Mouse (Mus musculus) CH12.LX (cell line): Measurements from ENCODE around the gene Pla1a. TPM values are rescaled to one million over a fixed set of nuclear protein-coding genes. Genes with fewer than 3 reads are reported as not detected.

Experiments used
- DNase-seq: peaks from one replicate; pipeline ENCODE4 v3.0.0-alpha.2; 2013; ENCODE audit errors: extremely low read depth
- H3K27ac ChIP-seq: 2 replicates; pipeline ENCODE4 v1.5.1; 2012; ENCODE audit warnings: low read depth, mild to moderate bottlenecking, control low read depth, moderate library complexity; ENCODE audit not compliant: insufficient read depth
- H3K27me3 ChIP-seq: replicated peaks from 2 replicates; pipeline ENCODE3; 2012; ENCODE audit warnings: inconsistent platforms
- H3K36me3 ChIP-seq, 2 experiments: replicated peaks in 1 of 2; 2 replicates each; pipeline versions ENCODE3 to v1.6.1; 2012; ENCODE audit warnings: inconsistent platforms in 1 of 2, low read length in 1 of 2, mild to moderate bottlenecking in 1 of 2, mixed read lengths in 1 of 2, moderate library complexity in 1 of 2; ENCODE audit not compliant: control insufficient read depth in 1 of 2, insufficient read depth in 1 of 2
- H3K4me1 ChIP-seq, 2 experiments: 2 replicates each; pipeline ENCODE4 v1.6.1; 2012; ENCODE audit warnings: inconsistent platforms in 1 of 2, moderate library complexity in 1 of 2; ENCODE audit not compliant: insufficient read depth in 2 of 2, control insufficient read depth in 1 of 2
- H3K4me2 ChIP-seq: 2 replicates; pipeline ENCODE4 v1.6.1; 2012; ENCODE audit warnings: low read depth, mild to moderate bottlenecking, control low read depth; ENCODE audit not compliant: poor library complexity, insufficient read depth, severe bottlenecking
- H3K4me3 ChIP-seq, 3 experiments: fragments of 150-350 bp in 1 of 3; sonication (generic) in 1 of 3; replicated peaks in 1 of 3; 2 replicates each; pipeline versions ENCODE3 to v1.5.1; 2011 to 2012; ENCODE audit warnings: low read depth in 2 of 3, low read length in 2 of 3, mild to moderate bottlenecking in 2 of 3, moderate library complexity in 2 of 3, control low read depth in 1 of 3, improper control_type of control experiment in 1 of 3, inconsistent platforms in 1 of 3, mixed read lengths in 1 of 3; ENCODE audit not compliant: poor library complexity in 1 of 3
- H3K79me2 ChIP-seq: replicated peaks from 2 replicates; pipeline ENCODE4 v1.6.1; 2012; ENCODE audit warnings: mild to moderate bottlenecking, moderate library complexity; ENCODE audit not compliant: control insufficient read depth, poor library complexity, insufficient read depth, severe bottlenecking; ENCODE audit errors: extremely low read depth
- H3K9ac ChIP-seq: 2 replicates; pipeline ENCODE4 v1.6.1; 2012; ENCODE audit warnings: low read depth, mild to moderate bottlenecking, control low read depth, moderate library complexity; ENCODE audit not compliant: insufficient read depth
- H3K9me3 ChIP-seq: replicated peaks from 2 replicates; pipeline ENCODE3; 2012; ENCODE audit warnings: low read length, inconsistent platforms, mixed read lengths
- CHD1 ChIP-seq: IDR thresholded peaks from 2 replicates; pipeline ENCODE4 v1.6.1; 2012; ENCODE audit warnings: low read depth, low read length, improper control_type of control experiment, inconsistent platforms
- CHD2 ChIP-seq: IDR thresholded peaks from 2 replicates; pipeline ENCODE4 v1.6.1; 2011; ENCODE audit warnings: low read length, improper control_type of control experiment
- ELF1 ChIP-seq: IDR thresholded peaks from 2 replicates; pipeline ENCODE4 v1.6.1; 2014; ENCODE audit warnings: low read depth, mild to moderate bottlenecking, inconsistent platforms, low read length, improper control_type of control experiment
- EP300 ChIP-seq: IDR thresholded peaks from 2 replicates; pipeline ENCODE4 v1.6.1; 2011; ENCODE audit warnings: low read length, improper control_type of control experiment
- ETS1 ChIP-seq: conservative IDR thresholded peaks from 2 replicates; pipeline ENCODE4 v1.6.1; 2012; ENCODE audit warnings: low read depth, mild to moderate bottlenecking, inconsistent platforms, low read length, improper control_type of control experiment, moderate library complexity
- GABPA ChIP-seq: IDR thresholded peaks from 2 replicates; pipeline ENCODE4 v1.6.1; 2012; ENCODE audit warnings: low read depth, low read length, improper control_type of control experiment, inconsistent platforms; ENCODE audit not compliant: insufficient replicate concordance
- IRF4 ChIP-seq: IDR thresholded peaks from 2 replicates; pipeline ENCODE4 v1.6.1; 2014; ENCODE audit warnings: low read depth, mild to moderate bottlenecking, inconsistent platforms, low read length, improper control_type of control experiment
- JUN ChIP-seq: IDR thresholded peaks from 2 replicates; pipeline ENCODE4 v1.6.1; 2011; ENCODE audit warnings: low read depth, mild to moderate bottlenecking, low read length, improper control_type of control experiment, moderate library complexity; ENCODE audit not compliant: insufficient read depth
- KAT2A ChIP-seq: IDR thresholded peaks from 2 replicates; pipeline ENCODE4 v1.6.1; 2012; ENCODE audit warnings: low read length, improper control_type of control experiment, inconsistent platforms; ENCODE audit not compliant: insufficient replicate concordance
- MAFK ChIP-seq: IDR thresholded peaks from 2 replicates; pipeline ENCODE4 v1.6.1; 2011; ENCODE audit warnings: low read length, improper control_type of control experiment; ENCODE audit not compliant: insufficient replicate concordance
- MAX ChIP-seq: IDR thresholded peaks from 2 replicates; pipeline ENCODE4 v1.6.1; 2011; ENCODE audit warnings: low read length, improper control_type of control experiment
- MAZ ChIP-seq: IDR thresholded peaks from 2 replicates; pipeline ENCODE4 v1.6.1; 2012; ENCODE audit warnings: low read depth, mild to moderate bottlenecking, inconsistent platforms, low read length, improper control_type of control experiment, moderate library complexity
- MXI1 ChIP-seq: IDR thresholded peaks from 2 replicates; pipeline ENCODE4 v1.6.1; 2011; ENCODE audit warnings: mild to moderate bottlenecking, low read depth, low read length, improper control_type of control experiment
- MYC ChIP-seq: IDR thresholded peaks from 2 replicates; pipeline ENCODE4 v1.6.1; 2011; ENCODE audit warnings: low read depth, mild to moderate bottlenecking, improper control_type of control experiment, low read length
- NELFE ChIP-seq: IDR thresholded peaks from 2 replicates; pipeline ENCODE4 v1.6.1; 2011; ENCODE audit warnings: low read depth, low read length, improper control_type of control experiment
- NRF1 ChIP-seq: IDR thresholded peaks from 2 replicates; pipeline ENCODE4 v1.6.1; 2014; ENCODE audit warnings: low read depth, mild to moderate bottlenecking, inconsistent platforms, low read length, improper control_type of control experiment, moderate library complexity
- PAX5 ChIP-seq: IDR thresholded peaks from 2 replicates; pipeline ENCODE4 v1.6.1; 2012; ENCODE audit warnings: low read length, inconsistent platforms, mixed read lengths
- RAD21 ChIP-seq: IDR thresholded peaks from 2 replicates; pipeline ENCODE4 v1.6.1; 2011; ENCODE audit warnings: low read depth, mild to moderate bottlenecking, low read length, improper control_type of control experiment, moderate library complexity
- SIN3A ChIP-seq: IDR thresholded peaks from 2 replicates; pipeline ENCODE4 v1.6.1; 2012; ENCODE audit warnings: low read length, improper control_type of control experiment, inconsistent platforms
- SMC3 ChIP-seq: IDR thresholded peaks from 2 replicates; pipeline ENCODE4 v1.6.1; 2011; ENCODE audit warnings: low read depth, low read length, improper control_type of control experiment
- TBP ChIP-seq: conservative IDR thresholded peaks from 2 replicates; pipeline ENCODE4 v1.6.1; 2011; ENCODE audit warnings: low read depth, low read length, improper control_type of control experiment
- TCF12 ChIP-seq: IDR thresholded peaks from 2 replicates; pipeline ENCODE4 v1.6.1; 2014; ENCODE audit warnings: low read depth, mild to moderate bottlenecking, inconsistent platforms, low read length, improper control_type of control experiment
- USF1 ChIP-seq: IDR thresholded peaks from 2 replicates; pipeline ENCODE4 v1.6.1; 2014; ENCODE audit warnings: low read depth, mild to moderate bottlenecking, inconsistent platforms, low read length, improper control_type of control experiment
- USF2 ChIP-seq: conservative IDR thresholded peaks from 2 replicates; pipeline ENCODE4 v1.6.1; 2011; ENCODE audit warnings: low read depth, low read length, improper control_type of control experiment
- ZC3H11A ChIP-seq: IDR thresholded peaks from 2 replicates; pipeline ENCODE4 v1.6.1; 2012; ENCODE audit warnings: low read depth, mild to moderate bottlenecking, inconsistent platforms, low read length, improper control_type of control experiment
- ZKSCAN1 ChIP-seq: IDR thresholded peaks from 2 replicates; pipeline ENCODE4 v1.6.1; 2012; ENCODE audit warnings: low read depth, inconsistent platforms, low read length, improper control_type of control experiment, borderline replicate concordance
- ZMIZ1 ChIP-seq: IDR thresholded peaks from 2 replicates; pipeline ENCODE4 v1.6.1; 2012; ENCODE audit warnings: low read depth, mild to moderate bottlenecking, inconsistent platforms, low read length, improper control_type of control experiment
- ZNF384 ChIP-seq: IDR thresholded peaks from 2 replicates; pipeline ENCODE4 v1.6.1; 2012; ENCODE audit warnings: low read depth, low read length, improper control_type of control experiment, inconsistent platforms
- dilution Hi-C: fragments of 300-500 bp; cut with MboI; formaldehyde crosslinking; loops from 2 replicates; pipeline ENCODE4 v1.14.3; 2020; ENCODE audit warnings: low sequenced_read_pairs; ENCODE audit not compliant: extremely low pct_unique_long_range_greater_than_20kb, extremely low pct_ligation_motif_present
- in situ Hi-C: fragments of 300-500 bp; cut with MboI; formaldehyde crosslinking; loops from 3 replicates; pipeline ENCODE4 v1.14.3; 2019; ENCODE audit warnings: low sequenced_read_pairs, low pct_ligation_motif_present, low pct_unique_long_range_greater_than_20kb, mixed read lengths
- polyA plus RNA-seq: library from polyadenylated mRNA; unstranded; fragments of >175 nt; gene quantifications from 2 replicates; pipeline ENCODE4 v1.2.1, GENCODE M21; 2012; ENCODE audit warnings: low read depth; ENCODE audit not compliant: insufficient read length
- total RNA-seq, 2 experiments: library from RNA; depleted of rRNA; stranded (reverse); fragments of 300-350 nt in 1 of 2; fragments of >200 nt in 1 of 2; gene quantifications; 2 replicates each; pipeline ENCODE4 v1.2.3; 2012 to 2014

Pla1a gene
- total and polyA plus RNA-seq, 3 experiments: 9.3 to 27.9 (median 14.3) TPM

GRCm38 (mm10) chr16:38347588-38347987 is 85.4 kb downstream of the Pla1a start:
- H3K36me3 ChIP-seq: peaks cover 27 to 33% of the 10 kb centered on the region in 2 experiments
- peaks cover 51% of the 10 kb centered on the region for H3K79me2 ChIP-seq
- in situ Hi-C loops (loop anchor here (5.0 to 25.0 kb wide), 4 partner anchors 55 to 690 kb away; partner anchors contain the start of gene Arhgap31), dilution Hi-C loops (no loop called here)
- peak overlapping the region; percentile 83 for H3K4me2 ChIP-seq
- H3K9ac ChIP-seq: peak overlapping the region; percentile 99
- H3K4me3 ChIP-seq: peak overlapping the region; percentile 66 to 92 (median 85)
- no peaks in the 10 kb centered on the region for H3K9me3 ChIP-seq
- no peak for DNase-seq
- H3K27ac ChIP-seq: peak overlapping the region; percentile 21
- no peaks in the 10 kb centered on the region for H3K27me3 ChIP-seq
- peaks cover 16 to 54% of the 10 kb centered on the region in 2 experiments for H3K4me1 ChIP-seq
- TF ChIP-seq ZNF384: no peak
- no peak for TF ChIP-seq MAX
- no peak for TF ChIP-seq ZKSCAN1
- no peak for TF ChIP-seq USF1
- TF ChIP-seq TBP: no peak
- TF ChIP-seq SMC3: peak; percentile 2; the same call in 1 of the 2 replicates
- peak; percentile 59; the same call in 1 of the 2 replicates for TF ChIP-seq IRF4
- TF ChIP-seq ETS1: no peak
- peak; percentile 40; the same call in 1 of the 2 replicates for TF ChIP-seq MYC
- no peak for TF ChIP-seq CHD1

- Histone ChIP-seq H3K9me3 (no peaks in the 10 kb centered on the region), H3K36me3 (peaks cover 20 to 25% of the 10 kb centered on the region in 2 experiments), H3K4me3 (peak within 1 kb of the TSS; percentile 66 to 92 (median 85)), H3K9ac (peak within 1 kb of the TSS; percentile 99), H3K79me2 (peaks cover 46% of the 10 kb centered on the region), H3K4me2 (peak within 1 kb of the TSS; percentile 87), H3K27ac (peak within 1 kb of the TSS; percentile 82), H3K4me1 (peaks cover 15 to 49% of the 10 kb centered on the region in 2 experiments), H3K27me3 (no peaks in the 10 kb centered on the region)
- in situ Hi-C loops: loop anchor here (5.0 to 25.0 kb wide), 4 partner anchors 56 to 691 kb away; partner anchors contain the start of gene Arhgap31
- DNase-seq: peak; percentile 99
- dilution Hi-C loops: no loop called here
- TF ChIP-seq CHD1 (0 out of 2 replicates have a peak, but pooled peaks have one; percentile 58), KAT2A (peak; percentile 87), TCF12 (peak; percentile 94), MAFK (no peak), SIN3A (peak; percentile 97), IRF4 (peak; percentile 59), USF2 (0 out of 2 replicates have a peak, but pooled peaks have one; percentile 13), ZMIZ1 (peak; percentile 82; the same call in 1 of the 2 replicates), MYC (peak; percentile 78), RAD21 (no peak), NRF1 (peak; percentile 91), ZC3H11A (no peak), USF1 (no peak), EP300 (no peak), ZNF384 (no peak), SMC3 (no peak; the same call in 1 of the 2 replicates), CHD2 (0 out of 2 replicates have a peak, but pooled peaks have one; percentile 28), ELF1 (peak; percentile 99), MXI1 (peak; percentile 96), MAZ (no peak), NELFE (peak; percentile 97), GABPA (no peak; the same call in 1 of the 2 replicates), JUN (no peak), ZKSCAN1 (no peak), PAX5 (no peak)
These were observed 86.2 kb downstream of the Pla1a start, which contains the start of the genes Cox17 and Gm21987 for GRCm38 (mm10) chr16:38346529-38347325. TSS of gene Cox17 (plus strand) at chr16:38346991. TSS of gene Gm21987 (plus strand) at chr16:38347040.
